Mouse (Mus musculus): ENCODE results near the gene Clca3b. TPM values are rescaled to one million over a fixed set of nuclear protein-coding genes. Genes with fewer than 3 reads are reported as not detected.

The Clca3b gene
- not detected for polyA plus RNA-seq (2014; fragmentation: Illumina TruSeq; extraction: RNeasy Lipid Tissue Mini Kit (QIAGEN cat#74804); ENCODE audit: low read depth, low replicate concordance)

GRCm38 (mm10) chr3:144849014-144849556 is at the start of gene Clca3b:
TSS of gene Clca3b (minus strand) at chr3:144849357.

GRCm38 (mm10) chr3:144819219-144819618 is 29.9 kb downstream of the Clca3b start, which contains the start of gene Clca3a2:
TSS of gene Clca3a2 (minus strand) at chr3:144819494.

Other genes starting within 250 kb of the Clca3b start
- 98.6 TPM for gene Sh3glb1, start 129.0 kb downstream of the Clca3b start, polyA plus RNA-seq (2014; fragmentation: Illumina TruSeq; extraction: RNeasy Lipid Tissue Mini Kit (QIAGEN cat#74804); ENCODE audit: low read depth, low replicate concordance)
- gene Clca3a1, start 88.4 kb downstream of the Clca3b start, polyA plus RNA-seq (2014; fragmentation: Illumina TruSeq; extraction: RNeasy Lipid Tissue Mini Kit (QIAGEN cat#74804); ENCODE audit: low read depth, low replicate concordance), result 6.0 TPM
- not detected for gene Clca3a2, start 29.9 kb downstream of the Clca3b start, polyA plus RNA-seq (2014; fragmentation: Illumina TruSeq; extraction: RNeasy Lipid Tissue Mini Kit (QIAGEN cat#74804); ENCODE audit: low read depth, low replicate concordance)
- gene Clca4b, start 83.2 kb upstream of the Clca3b start, polyA plus RNA-seq (2014; fragmentation: Illumina TruSeq; extraction: RNeasy Lipid Tissue Mini Kit (QIAGEN cat#74804); ENCODE audit: low read depth, low replicate concordance), result 0.40 TPM
- not detected for gene Clca4a, start 125.7 kb upstream of the Clca3b start, polyA plus RNA-seq (2014; fragmentation: Illumina TruSeq; extraction: RNeasy Lipid Tissue Mini Kit (QIAGEN cat#74804); ENCODE audit: low read depth, low replicate concordance)
- gene Clca1, start 183.4 kb upstream of the Clca3b start, polyA plus RNA-seq (2014; fragmentation: Illumina TruSeq; extraction: RNeasy Lipid Tissue Mini Kit (QIAGEN cat#74804); ENCODE audit: low read depth, low replicate concordance), result not detected